Mouse (Mus musculus) cerebellum, adult 8-10 months (tissue): Measurements from ENCODE around the gene Lrriq1.
A peak's percentile ranks its signal among the peaks of the same experiment; 100 is the strongest.

Source experiments
- DNase-seq: peaks from one replicate; pipeline ENCODE4 v3.0.0; 2022

Lrriq1 gene

GRCm38 (mm10) chr10:103235707-103236459, at the start of gene Lrriq1:
Gene Lrriq1 (minus strand): TSS chr10:103236322.
- DNase-seq = peak; percentile 24

- DNase-seq = peak; percentile 11
Measured at GRCm38 (mm10) chr10:103253842-103254803, 18.0 kb upstream of the Lrriq1 start.

- no peak for DNase-seq
Measured at GRCm38 (mm10) chr10:103236460-103236772, 294 bp upstream of the Lrriq1 start.

GRCm38 (mm10) chr10:103226646-103227045, 9.5 kb downstream of the Lrriq1 start:
- DNase-seq = no peak

GRCm38 (mm10) chr10:103194655-103195328, 41.3 kb downstream of the Lrriq1 start:
- no peak for DNase-seq

GRCm38 (mm10) chr10:103145769-103146379, 90.2 kb downstream of the Lrriq1 start:
- no peak for DNase-seq

- no peak for DNase-seq
Measured at GRCm38 (mm10) chr10:103144927-103145768, 91.0 kb downstream of the Lrriq1 start.

- no peak for DNase-seq
Measured at GRCm38 (mm10) chr10:103142526-103142925, 93.6 kb downstream of the Lrriq1 start.

GRCm38 (mm10) chr10:103141532-103141931, 94.6 kb downstream of the Lrriq1 start:
- no peak for DNase-seq

GRCm38 (mm10) chr10:103140609-103141008, 95.5 kb downstream of the Lrriq1 start:
- DNase-seq = no peak

GRCm38 (mm10) chr10:103114629-103115028, 121.5 kb downstream of the Lrriq1 start:
- no peak for DNase-seq

- no peak for DNase-seq
Measured at GRCm38 (mm10) chr10:103108090-103108489, 128.0 kb downstream of the Lrriq1 start.

GRCm38 (mm10) chr10:103086101-103086500, 150.0 kb downstream of the Lrriq1 start:
- DNase-seq = no peak

GRCm38 (mm10) chr10:103049593-103049992, 186.5 kb downstream of the Lrriq1 start:
- DNase-seq = no peak

GRCm38 (mm10) chr10:103046623-103047022, 189.5 kb downstream of the Lrriq1 start:
- DNase-seq = no peak

GRCm38 (mm10) chr10:103045019-103045418, 191.1 kb downstream of the Lrriq1 start:
- DNase-seq = no peak

GRCm38 (mm10) chr10:103035002-103035640, 201.0 kb downstream of the Lrriq1 start:
- DNase-seq = no peak

- DNase-seq = no peak
Measured at GRCm38 (mm10) chr10:103030931-103031330, 205.2 kb downstream of the Lrriq1 start.

- DNase-seq = no peak
Measured at GRCm38 (mm10) chr10:103029730-103030490, 206.2 kb downstream of the Lrriq1 start, which contains the start of gene Alx1. Gene Alx1 (minus strand): TSS chr10:103030215.

- DNase-seq = no peak
Measured at GRCm38 (mm10) chr10:103029132-103029729, 206.9 kb downstream of the Lrriq1 start.
